Mouse (Mus musculus) central nervous system, embryonic 18 days (tissue): ENCODE data around the gene Immt. TPM values are rescaled to one million over a fixed set of nuclear protein-coding genes. Genes with fewer than 3 reads are reported as not detected.

Experiments used
- polyA plus RNA-seq: library from polyadenylated mRNA; depleted of rRNA; stranded (reverse); fragments of >200 nt; gene quantifications from 2 replicates; pipeline ENCODE4 v1.2.3, GENCODE M21; 2012; rRNA removed

The Immt gene
- polyA plus RNA-seq = 68.9 and 74.1 TPM in 2 replicates

DNA sequence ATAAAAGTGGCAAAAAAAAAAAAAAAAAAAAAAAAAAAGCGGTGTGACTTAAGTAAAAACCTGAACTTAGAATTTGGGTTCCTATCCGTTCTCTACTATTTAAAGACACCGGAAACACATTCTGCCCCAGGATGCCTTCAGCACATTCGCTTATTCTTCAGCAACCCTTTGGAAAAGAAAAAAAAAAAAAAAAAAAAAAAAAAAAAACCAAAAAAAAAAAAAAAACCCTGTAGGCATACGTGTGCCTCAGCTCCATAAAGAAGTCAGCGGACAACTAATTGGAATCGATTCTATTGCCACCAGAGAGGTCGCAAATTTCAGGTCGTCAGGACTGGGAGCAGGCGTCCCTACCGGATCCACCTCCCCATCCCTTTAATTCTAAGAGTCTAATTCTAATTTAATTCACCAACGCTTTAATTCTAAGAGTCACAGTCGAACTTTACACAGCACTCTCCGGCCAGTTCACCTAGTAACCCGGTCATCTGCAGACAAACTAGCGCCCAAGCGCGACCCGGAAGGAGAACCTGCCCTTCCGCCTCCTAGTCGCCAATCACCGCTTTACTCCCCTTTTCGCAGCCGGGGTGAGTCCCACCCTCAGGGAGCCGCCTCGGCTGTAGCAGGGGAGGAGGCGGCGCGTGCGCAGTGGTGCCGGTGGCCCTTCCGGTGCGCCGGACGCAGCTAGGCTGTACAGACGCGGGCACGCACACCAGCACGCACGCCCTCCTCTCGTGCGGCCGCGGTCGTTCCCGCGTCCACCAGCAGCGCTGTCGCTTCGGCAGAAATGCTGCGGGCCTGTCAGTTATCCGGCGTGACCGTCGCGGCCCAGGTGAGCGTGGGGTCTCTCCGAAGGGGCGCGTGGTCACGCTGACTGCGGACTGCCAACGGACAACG lies at the start of gene Immt:
Gene Immt, plus strand, starts transcription at position 642 of the 891 bp plus-strand sequence.

DNA sequence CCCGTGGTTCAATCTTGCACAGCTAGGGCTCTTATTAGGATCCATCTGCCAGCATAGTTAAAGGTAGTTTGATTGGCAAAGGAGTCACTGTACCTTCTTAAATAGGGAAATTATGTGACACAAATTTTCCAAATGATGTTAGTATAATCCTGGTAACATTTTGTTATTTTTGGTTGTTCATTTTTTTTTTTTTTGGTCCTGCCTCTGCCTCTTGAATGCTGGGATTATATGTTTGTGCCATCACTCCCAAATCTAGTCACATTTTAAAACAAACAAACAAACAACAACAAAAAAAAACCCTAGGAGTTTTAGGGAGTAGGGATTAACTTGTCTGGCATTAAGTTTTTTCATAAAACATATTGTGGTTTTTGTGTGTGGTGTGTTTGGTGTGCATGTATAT lies 4.3 kb upstream of the Immt start, which contains the start of gene Mrpl35:
Gene Mrpl35, minus strand, starts transcription at position 101 of the 400 bp plus-strand sequence.

DNA sequence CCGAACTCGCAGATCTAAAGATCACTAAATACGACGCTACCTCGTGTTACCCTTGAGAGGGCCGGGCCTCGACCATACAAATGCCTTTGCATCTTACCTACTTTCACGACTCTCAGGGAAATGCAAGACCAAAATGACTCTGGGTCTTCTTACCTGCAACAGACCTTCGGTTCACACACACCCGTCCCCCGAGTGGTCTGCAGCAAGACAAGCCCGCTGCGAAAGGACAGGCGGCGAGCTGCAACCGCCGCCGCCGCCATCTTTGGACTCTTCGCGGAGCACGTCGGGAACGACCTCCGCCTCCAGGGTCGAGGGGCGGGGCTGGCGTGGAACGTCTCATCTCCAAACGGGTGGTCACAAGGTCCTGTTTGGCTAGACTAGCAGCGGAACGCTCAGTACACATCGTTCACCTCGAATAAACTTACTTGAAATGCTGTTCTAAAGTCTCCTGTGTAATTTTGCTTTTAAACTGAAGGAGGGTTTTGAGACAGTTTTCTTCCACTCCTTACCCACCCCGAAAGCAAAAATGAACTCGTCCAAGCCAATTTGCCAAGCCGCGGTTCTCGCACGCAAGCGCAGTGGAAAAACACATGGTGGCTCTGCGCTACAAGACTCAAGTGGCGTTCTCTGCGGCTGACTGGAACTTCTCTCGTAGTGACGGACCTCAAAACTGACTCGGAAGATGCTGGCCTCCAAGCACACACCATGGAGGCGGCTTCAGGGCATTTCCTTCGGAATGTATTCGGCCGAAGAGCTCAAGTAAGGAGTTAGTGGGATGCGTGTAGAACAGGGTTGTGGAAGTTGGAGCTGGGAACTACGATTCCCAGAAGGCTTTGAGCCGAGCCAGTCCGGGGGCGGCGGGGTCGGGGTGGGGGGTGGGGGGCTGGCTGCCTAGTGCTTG lies 77.6 kb downstream of the Immt start, which contains the start of the genes Ptcd3 and Polr1a:
Gene Ptcd3, minus strand, starts transcription at position 270 of the 901 bp plus-strand sequence.
Gene Polr1a, plus strand, starts transcription at position 573 of the 901 bp plus-strand sequence.

Other genes starting within 250 kb of the Immt start
- gene Kdm3a, start 198.3 kb upstream of the Immt start, polyA plus RNA-seq = 43.8 and 46.9 TPM in 2 replicates
- gene Reep1, start 123.8 kb upstream of the Immt start, polyA plus RNA-seq = 247 and 248 TPM in 2 replicates
- 14.9 and 16.7 TPM in 2 replicates for gene Mrpl35, start 4.4 kb upstream of the Immt start, polyA plus RNA-seq
- 54.6 and 54.7 TPM in 2 replicates for gene Ptcd3, start 77.4 kb downstream of the Immt start, polyA plus RNA-seq
- 16.5 and 16.8 TPM in 2 replicates for gene Polr1a, start 77.7 kb downstream of the Immt start, polyA plus RNA-seq